Mouse (Mus musculus): ENCODE measurements around the gene Esp23. TPM values are rescaled to one million over a fixed set of nuclear protein-coding genes. Genes with fewer than 3 reads are reported as not detected.

Esp23 gene
- not detected in 2 replicates for polyA plus RNA-seq (2012; rRNA removed)

DNA sequence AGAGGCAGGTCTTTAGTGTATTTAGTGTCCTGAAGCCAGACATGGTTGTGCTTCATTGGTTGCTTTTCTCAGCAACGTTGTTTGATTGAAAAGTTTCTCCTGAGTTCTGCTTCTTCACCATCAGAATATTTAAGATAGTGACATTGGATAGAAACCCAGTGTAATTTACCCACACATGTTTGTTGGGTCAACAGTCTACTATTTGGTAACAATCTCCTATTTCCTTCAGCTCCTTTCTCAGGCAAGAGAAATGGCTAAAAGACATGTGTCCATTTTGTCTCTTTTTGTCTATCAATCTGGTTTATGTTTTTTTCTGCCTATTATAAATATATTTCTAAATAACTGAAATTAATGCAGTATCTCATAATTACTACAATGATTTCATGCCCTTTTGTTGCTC, at the start of gene Esp23:
Gene Esp23 (minus strand): TSS at position 101 of the 400 bp plus-strand sequence.

GRCm38 (mm10) chr17:39095034-39095433, 18.2 kb upstream of the Esp23 start, which contains the start of gene Esp22:
Esp22 (plus strand) TSS chr17:39095334.

GRCm38 (mm10) chr17:39043241-39043640, 33.6 kb downstream of the Esp23 start, which contains the start of gene Gm21903:
Gm21903 (minus strand) TSS chr17:39043341.

GRCm38 (mm10) chr17:39036395-39036794, 40.4 kb downstream of the Esp23 start, which contains the start of gene Esp24:
Esp24 (plus strand) TSS chr17:39036695.

Other genes with a start within 250 kb of the Esp23 start
- gene Esp24, start 40.3 kb downstream of the Esp23 start, polyA plus RNA-seq (2012; rRNA removed): not detected in 2 replicates
- not detected in 2 replicates for gene Gm21903, start 33.7 kb downstream of the Esp23 start, polyA plus RNA-seq (2012; rRNA removed)
- gene Esp22, start 18.3 kb upstream of the Esp23 start, polyA plus RNA-seq (2012; rRNA removed): not detected in 2 replicates

Data from colon, adult 2 months (tissue).